Mouse (Mus musculus): Measurements from ENCODE around the gene Ckmt1. TPM values are rescaled to one million over a fixed set of nuclear protein-coding genes. Genes with fewer than 3 reads are reported as not detected.

Gene Ckmt1
- polyA plus RNA-seq, 1 experiment from 2014 or later: 1.7 TPM

DNA sequence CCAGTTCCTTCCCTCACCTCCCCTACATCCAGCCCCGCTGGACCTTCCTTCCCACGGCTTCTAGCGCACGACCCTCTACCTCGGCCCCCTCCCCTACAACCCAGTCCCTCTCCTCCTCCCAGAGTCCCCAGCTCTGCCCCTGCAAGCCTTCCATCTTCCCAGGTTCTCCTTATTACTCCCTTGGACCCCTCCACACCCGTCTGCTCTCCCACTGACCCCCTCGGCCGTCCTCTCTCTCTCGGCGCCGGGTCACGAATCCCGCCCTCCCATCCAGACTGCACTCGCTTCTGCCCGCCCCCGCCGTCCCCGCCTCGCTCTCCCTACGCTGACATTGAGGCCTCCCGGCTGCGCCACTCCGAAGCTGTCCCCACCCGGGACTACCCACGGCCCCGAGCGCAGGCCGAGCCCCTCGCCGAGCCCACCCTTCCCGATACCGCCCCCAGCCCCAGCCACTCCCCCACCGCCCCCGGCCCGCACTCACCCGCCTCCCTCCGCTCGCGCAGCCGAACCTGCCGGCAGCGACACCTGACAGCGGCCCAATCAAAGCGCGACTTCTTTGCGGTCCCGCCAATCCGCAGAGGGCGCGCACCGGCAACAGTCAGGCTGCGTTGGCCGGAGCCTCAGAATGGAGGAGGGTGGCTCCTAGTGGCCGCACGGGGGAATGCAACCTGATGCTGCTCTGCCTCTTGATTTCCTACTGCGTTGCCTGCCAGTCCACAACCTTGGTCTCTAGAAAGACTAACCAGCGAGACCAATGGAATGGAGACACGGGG lies 2.5 kb upstream of the Ckmt1 start, which contains the start of gene Ppip5k1:
Gene Ppip5k1, minus strand, starts transcription at position 577 of the 773 bp plus-strand sequence.
- no peaks in the 10 kb centered on the region for H3K9me3 ChIP-seq (ENCODE audit: control insufficient read depth, low read length)
- peaks cover 5% of the 10 kb centered on the region for H3K4me1 ChIP-seq (replicated peaks; ENCODE audit: control insufficient read depth, insufficient read depth, low read length)
- under 1% methylated on average over 58 of the region's 58 CpGs for WGBS
- ATAC-seq (replicated peaks; ENCODE audit: low FRiP score) (peak; percentile 97), DNase-seq (ENCODE audit: low spot score) (peak; percentile 95)
- H3K9ac ChIP-seq (ENCODE audit: low read depth, low read length): peak within 1 kb of the TSS; percentile 74
- peaks cover 36% of the 10 kb centered on the region for H3K27me3 ChIP-seq (replicated peaks; ENCODE audit: control insufficient read depth, insufficient read depth, low read length)
- H3K4me3 ChIP-seq (ENCODE audit: low read depth, low read length): peak within 1 kb of the TSS; percentile 71
- no peaks in the 10 kb centered on the region for H3K36me3 ChIP-seq (ENCODE audit: control insufficient read depth, insufficient read depth, low read length)
- peak within 1 kb of the TSS; percentile 97 for H3K4me2 ChIP-seq
- no peak within 1 kb of the TSS for H3K27ac ChIP-seq (ENCODE audit: low read depth, low read length)

DNA sequence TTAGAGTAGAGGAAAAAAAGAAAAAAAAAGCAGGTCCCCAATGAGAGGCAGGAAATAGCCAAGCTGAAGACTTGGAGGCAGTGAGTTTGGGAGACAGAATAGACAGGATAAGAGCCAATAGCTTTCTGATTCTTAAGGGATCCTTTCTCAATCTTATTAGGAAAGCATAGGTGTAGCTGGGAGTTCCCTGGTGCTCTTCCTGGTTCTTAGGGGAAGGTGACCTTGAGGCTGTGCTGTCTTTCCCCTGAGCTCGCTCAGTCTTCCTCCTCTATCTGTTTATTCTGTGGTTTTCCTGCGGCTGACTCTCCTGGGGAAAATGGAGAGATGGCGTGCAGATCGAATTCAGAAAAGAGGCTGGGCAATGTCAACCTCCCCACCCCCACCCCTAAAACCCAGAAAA lies 447 bp downstream of the Ckmt1 start:
- H3K36me3 ChIP-seq (ENCODE audit: control insufficient read depth, insufficient read depth, low read length): no peaks in the 10 kb centered on the region
- H3K4me3 ChIP-seq (ENCODE audit: low read depth, low read length): no peak overlapping the region
- H3K9ac ChIP-seq (ENCODE audit: low read depth, low read length): no peak overlapping the region
- DNase-seq (ENCODE audit: low spot score) (no peak), ATAC-seq (replicated peaks; ENCODE audit: low FRiP score) (no peak)
- peaks cover 39% of the 10 kb centered on the region for H3K27me3 ChIP-seq (replicated peaks; ENCODE audit: control insufficient read depth, insufficient read depth, low read length)
- H3K9me3 ChIP-seq (ENCODE audit: control insufficient read depth, low read length): no peaks in the 10 kb centered on the region
- peak overlapping the region; percentile 51 for H3K4me2 ChIP-seq
- no peak overlapping the region for H3K27ac ChIP-seq (ENCODE audit: low read depth, low read length)
- WGBS: 0% methylated on average over 4 of the region's 4 CpGs
- peaks cover 5% of the 10 kb centered on the region for H3K4me1 ChIP-seq (replicated peaks; ENCODE audit: control insufficient read depth, insufficient read depth, low read length)

DNA sequence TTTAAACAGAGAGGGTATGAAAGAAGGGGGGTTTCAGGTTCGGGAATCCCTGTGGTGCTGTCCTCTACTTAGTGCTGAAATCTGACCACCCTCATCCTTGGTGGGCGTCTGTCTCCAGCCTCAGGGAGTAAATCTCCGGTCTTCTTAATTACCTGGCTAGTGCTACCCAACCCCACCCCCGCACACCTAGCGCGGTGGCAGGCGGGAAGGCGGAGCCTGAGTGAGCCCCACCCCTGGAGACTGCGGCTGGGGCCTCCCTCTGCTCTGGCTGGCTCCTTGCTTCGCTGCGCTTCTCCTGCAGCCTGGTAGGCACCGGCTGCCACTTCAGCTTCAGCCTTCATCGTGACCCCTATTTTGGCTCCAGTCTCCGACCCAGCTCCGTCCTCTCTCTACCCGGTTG lies 867 bp downstream of the Ckmt1 start:
- Histone ChIP-seq H3K36me3 (ENCODE audit: control insufficient read depth, insufficient read depth, low read length) (no peaks in the 10 kb centered on the region), H3K27me3 (replicated peaks; ENCODE audit: control insufficient read depth, insufficient read depth, low read length) (peaks cover 39% of the 10 kb centered on the region), H3K4me1 (replicated peaks; ENCODE audit: control insufficient read depth, insufficient read depth, low read length) (peaks cover 5% of the 10 kb centered on the region), H3K4me2 (peak overlapping the region; percentile 51), H3K9me3 (ENCODE audit: control insufficient read depth, low read length) (no peaks in the 10 kb centered on the region), H3K27ac (ENCODE audit: low read depth, low read length) (no peak overlapping the region), H3K9ac (ENCODE audit: low read depth, low read length) (no peak overlapping the region), H3K4me3 (ENCODE audit: low read depth, low read length) (peak overlapping the region; percentile 17; the same call in 1 of the 2 replicates)
- DNase-seq (ENCODE audit: low spot score) (peak; percentile 40), ATAC-seq (replicated peaks; ENCODE audit: low FRiP score) (no peak)
- under 1% methylated on average over 16 of the region's 16 CpGs for WGBS

DNA sequence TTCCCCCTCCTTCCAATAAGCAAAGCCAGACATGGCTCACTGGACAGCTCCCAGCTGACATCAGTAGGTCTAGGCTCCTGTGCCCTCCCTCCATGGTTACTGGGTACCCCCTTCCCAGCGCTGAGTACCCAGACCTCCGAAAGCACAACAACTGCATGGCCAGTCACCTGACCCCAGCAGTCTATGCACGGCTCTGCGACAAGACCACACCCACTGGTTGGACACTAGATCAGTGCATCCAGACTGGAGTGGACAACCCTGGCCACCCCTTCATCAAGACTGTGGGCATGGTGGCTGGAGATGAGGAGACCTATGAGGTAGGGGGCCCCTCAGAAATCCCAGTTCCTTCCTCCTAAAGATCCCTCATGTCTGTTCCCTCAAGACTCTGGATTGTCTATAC lies 1.9 kb downstream of the Ckmt1 start:
- Histone ChIP-seq H3K4me2 (no peak overlapping the region), H3K36me3 (ENCODE audit: control insufficient read depth, insufficient read depth, low read length) (no peaks in the 10 kb centered on the region), H3K4me1 (replicated peaks; ENCODE audit: control insufficient read depth, insufficient read depth, low read length) (peaks cover 2% of the 10 kb centered on the region), H3K9me3 (ENCODE audit: control insufficient read depth, low read length) (no peaks in the 10 kb centered on the region), H3K27me3 (replicated peaks; ENCODE audit: control insufficient read depth, insufficient read depth, low read length) (peaks cover 39% of the 10 kb centered on the region), H3K9ac (ENCODE audit: low read depth, low read length) (no peak overlapping the region), H3K27ac (ENCODE audit: low read depth, low read length) (no peak overlapping the region), H3K4me3 (ENCODE audit: low read depth, low read length) (no peak overlapping the region)
- DNase-seq (ENCODE audit: low spot score): no peak
- 53% methylated on average over 4 of the region's 4 CpGs for WGBS
- ATAC-seq (replicated peaks; ENCODE audit: low FRiP score): no peak

DNA sequence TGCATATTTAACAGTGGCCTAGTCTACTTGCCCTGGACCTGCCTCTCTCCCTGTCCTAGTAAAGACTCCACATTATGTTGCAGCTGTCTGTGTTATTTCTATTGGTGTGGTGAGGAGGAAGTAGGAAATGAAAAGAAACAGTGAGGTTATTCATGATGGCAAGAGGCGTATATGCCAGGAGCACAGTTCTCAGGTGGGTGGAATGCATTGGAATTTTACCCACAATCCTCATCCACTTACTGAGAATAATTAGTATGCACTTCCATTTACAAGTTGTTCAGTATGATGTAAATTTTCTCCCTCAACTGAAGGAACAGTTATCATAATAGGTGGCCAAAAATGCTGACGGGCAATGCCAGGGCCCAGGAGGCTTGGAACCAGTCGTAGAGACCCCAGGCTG lies 6.1 kb downstream of the Ckmt1 start:
- ATAC-seq (replicated peaks; ENCODE audit: low FRiP score): no peak
- Histone ChIP-seq H3K4me2 (no peak overlapping the region), H3K27ac (ENCODE audit: low read depth, low read length) (no peak overlapping the region), H3K36me3 (ENCODE audit: control insufficient read depth, insufficient read depth, low read length) (no peaks in the 10 kb centered on the region), H3K9me3 (ENCODE audit: control insufficient read depth, low read length) (no peaks in the 10 kb centered on the region), H3K4me3 (ENCODE audit: low read depth, low read length) (no peak overlapping the region), H3K4me1 (replicated peaks; ENCODE audit: control insufficient read depth, insufficient read depth, low read length) (no peaks in the 10 kb centered on the region), H3K27me3 (replicated peaks; ENCODE audit: control insufficient read depth, insufficient read depth, low read length) (peaks cover 15% of the 10 kb centered on the region), H3K9ac (ENCODE audit: low read depth, low read length) (no peak overlapping the region)
- WGBS: 78% methylated on average over 3 of the region's 3 CpGs
- DNase-seq (ENCODE audit: low spot score): no peak

DNA sequence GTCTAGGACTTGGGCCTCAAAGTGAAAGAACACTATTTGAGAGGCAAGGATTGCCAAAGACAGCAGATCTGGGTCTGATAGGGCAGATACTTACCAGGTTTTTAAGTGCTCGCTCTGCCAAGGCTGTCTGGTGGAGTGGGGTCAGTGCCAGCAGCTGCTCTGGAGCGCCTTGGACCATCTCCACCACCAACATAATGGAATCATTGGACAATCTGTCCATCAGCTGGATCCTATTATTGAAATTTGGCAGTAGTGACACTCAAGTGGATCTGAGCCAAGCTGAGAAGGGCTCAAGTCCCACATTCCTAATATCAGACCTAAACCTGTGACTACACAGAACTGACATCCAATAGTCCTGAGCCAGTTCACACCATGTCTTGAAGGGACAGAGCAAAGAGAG lies 11.3 kb downstream of the Ckmt1 start:
- H3K9ac ChIP-seq (ENCODE audit: low read depth, low read length): no peak overlapping the region
- H3K4me2 ChIP-seq: no peak overlapping the region
- H3K36me3 ChIP-seq (ENCODE audit: control insufficient read depth, insufficient read depth, low read length): no peaks in the 10 kb centered on the region
- H3K4me3 ChIP-seq (ENCODE audit: low read depth, low read length): no peak overlapping the region
- no peaks in the 10 kb centered on the region for H3K4me1 ChIP-seq (replicated peaks; ENCODE audit: control insufficient read depth, insufficient read depth, low read length)
- ATAC-seq (replicated peaks; ENCODE audit: low FRiP score) (no peak), DNase-seq (ENCODE audit: low spot score) (no peak)
- 81% methylated on average over 2 of the region's 2 CpGs for WGBS
- H3K27me3 ChIP-seq (replicated peaks; ENCODE audit: control insufficient read depth, insufficient read depth, low read length): no peaks in the 10 kb centered on the region
- no peak overlapping the region for H3K27ac ChIP-seq (ENCODE audit: low read depth, low read length)
- H3K9me3 ChIP-seq (ENCODE audit: control insufficient read depth, low read length): no peaks in the 10 kb centered on the region

DNA sequence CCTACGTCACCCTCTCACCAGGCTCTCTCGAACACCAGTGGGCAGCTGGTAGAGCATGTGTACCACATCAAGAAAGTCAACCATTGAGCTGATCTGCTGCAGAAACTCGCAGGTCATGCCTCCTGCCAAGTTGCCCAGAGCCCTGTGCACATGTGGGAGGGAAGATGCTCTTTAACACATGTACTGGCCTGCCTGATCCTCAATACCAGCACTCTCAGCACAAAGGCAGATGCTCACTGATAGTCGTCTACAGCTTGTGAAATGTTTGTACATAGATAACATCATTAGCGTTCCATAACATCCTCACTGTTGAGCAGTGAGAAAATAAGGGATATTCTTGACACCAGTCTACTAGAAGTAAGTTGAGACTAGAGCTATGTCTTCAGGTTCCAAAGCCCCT lies 13.4 kb downstream of the Ckmt1 start:
- no peak overlapping the region for H3K4me2 ChIP-seq

DNA sequence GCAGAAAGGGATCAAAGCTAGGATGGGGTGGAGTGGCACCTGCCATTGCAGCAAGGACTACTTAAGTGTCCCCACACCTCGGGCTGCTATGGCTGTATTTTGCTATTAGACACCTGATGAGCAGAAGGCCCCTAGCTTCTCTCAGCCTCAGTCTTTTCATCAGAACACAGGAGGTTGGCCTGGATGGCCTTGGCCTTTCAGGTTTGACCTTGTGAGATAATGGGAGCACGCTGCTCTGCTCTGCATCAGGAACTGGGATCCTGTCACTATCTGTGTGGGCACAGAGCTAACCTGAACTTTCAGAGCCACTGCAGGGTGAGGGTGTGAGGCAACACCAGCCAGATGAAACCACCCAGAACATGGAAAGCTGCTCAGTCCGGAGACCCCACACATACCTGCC lies 14.8 kb downstream of the Ckmt1 start:
- no peaks in the 10 kb centered on the region for H3K36me3 ChIP-seq (ENCODE audit: control insufficient read depth, insufficient read depth, low read length)
- no peak for DNase-seq (ENCODE audit: low spot score)
- 53% methylated on average over 3 of the region's 3 CpGs for WGBS

More for the DNA sequence above, 13.4 kb downstream of the Ckmt1 start:
- 74% methylated on average over 5 of the region's 5 CpGs for WGBS
- Histone ChIP-seq H3K27ac (ENCODE audit: low read depth, low read length) (no peak overlapping the region), H3K9me3 (ENCODE audit: control insufficient read depth, low read length) (no peaks in the 10 kb centered on the region), H3K9ac (ENCODE audit: low read depth, low read length) (no peak overlapping the region), H3K4me3 (ENCODE audit: low read depth, low read length) (no peak overlapping the region), H3K36me3 (ENCODE audit: control insufficient read depth, insufficient read depth, low read length) (no peaks in the 10 kb centered on the region), H3K27me3 (replicated peaks; ENCODE audit: control insufficient read depth, insufficient read depth, low read length) (no peaks in the 10 kb centered on the region), H3K4me1 (replicated peaks; ENCODE audit: control insufficient read depth, insufficient read depth, low read length) (no peaks in the 10 kb centered on the region)
- ATAC-seq (replicated peaks; ENCODE audit: low FRiP score) (no peak), DNase-seq (ENCODE audit: low spot score) (no peak)

DNA sequence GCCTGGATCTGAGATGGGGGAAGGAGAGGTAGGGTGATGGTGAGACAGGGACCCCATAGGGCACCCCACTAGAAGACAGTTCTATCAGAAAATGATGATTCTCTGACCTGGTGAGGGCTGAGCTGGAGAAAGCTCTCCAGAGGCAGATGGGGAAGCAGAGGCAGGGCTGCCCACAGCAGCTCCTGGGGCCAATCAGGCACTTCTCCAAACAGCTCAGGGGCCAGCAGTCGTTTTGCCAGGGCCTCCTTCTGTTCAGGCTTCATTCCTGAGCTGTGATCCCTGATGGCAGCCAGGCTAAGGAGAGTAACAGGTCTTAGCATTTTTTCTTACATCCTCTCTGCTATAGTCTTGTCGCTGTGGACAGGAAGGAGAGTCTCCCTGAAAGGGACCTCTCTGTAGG lies 17.3 kb downstream of the Ckmt1 start:
- DNase-seq (ENCODE audit: low spot score): no peak
- Histone ChIP-seq H3K4me2 (no peak overlapping the region), H3K4me1 (replicated peaks; ENCODE audit: control insufficient read depth, insufficient read depth, low read length) (no peaks in the 10 kb centered on the region), H3K9me3 (ENCODE audit: control insufficient read depth, low read length) (no peaks in the 10 kb centered on the region), H3K9ac (ENCODE audit: low read depth, low read length) (no peak overlapping the region), H3K27ac (ENCODE audit: low read depth, low read length) (no peak overlapping the region), H3K27me3 (replicated peaks; ENCODE audit: control insufficient read depth, insufficient read depth, low read length) (no peaks in the 10 kb centered on the region), H3K36me3 (ENCODE audit: control insufficient read depth, insufficient read depth, low read length) (no peaks in the 10 kb centered on the region), H3K4me3 (ENCODE audit: low read depth, low read length) (no peak overlapping the region)
- 41% methylated on average over 2 of the region's 2 CpGs for WGBS
- no peak for ATAC-seq (replicated peaks; ENCODE audit: low FRiP score)

More for the DNA sequence above, 14.8 kb downstream of the Ckmt1 start:
- no peaks in the 10 kb centered on the region for H3K4me1 ChIP-seq (replicated peaks; ENCODE audit: control insufficient read depth, insufficient read depth, low read length)
- H3K9ac ChIP-seq (ENCODE audit: low read depth, low read length): no peak overlapping the region
- H3K9me3 ChIP-seq (ENCODE audit: control insufficient read depth, low read length): no peaks in the 10 kb centered on the region
- H3K27me3 ChIP-seq (replicated peaks; ENCODE audit: control insufficient read depth, insufficient read depth, low read length): no peaks in the 10 kb centered on the region
- no peak overlapping the region for H3K4me2 ChIP-seq
- H3K4me3 ChIP-seq (ENCODE audit: low read depth, low read length): no peak overlapping the region
- H3K27ac ChIP-seq (ENCODE audit: low read depth, low read length): no peak overlapping the region
- ATAC-seq (replicated peaks; ENCODE audit: low FRiP score): no peak

Data from liver, embryonic 11.5 days (tissue).